Mouse (Mus musculus) cerebellum, adult 2 months (tissue): ENCODE results near the gene Tnfsf18. TPM values are rescaled to one million over a fixed set of nuclear protein-coding genes. Genes with fewer than 3 reads are reported as not detected.
A peak's percentile ranks its signal among the peaks of the same experiment; 100 is the strongest.

Experiments used
- DNase-seq, 2 experiments: peaks; one replicate each; pipeline ENCODE4 v3.0.0; 2021
- H3K27ac ChIP-seq: fragments of 200-500 bp; 2 replicates; pipeline ENCODE4 v1.5.1; 2012; ENCODE audit warnings: low read length, control low read depth, inconsistent platforms; ENCODE audit not compliant: insufficient read depth
- H3K27me3 ChIP-seq: fragments of 200-500 bp; 2 replicates; pipeline ENCODE4 v1.6.1; 2012; ENCODE audit warnings: inconsistent platforms, mild to moderate bottlenecking, low read length, moderate library complexity; ENCODE audit not compliant: control insufficient read depth, insufficient read depth
- H3K4me1 ChIP-seq: fragments of 200-500 bp; 2 replicates; pipeline ENCODE4 v1.6.1; 2011; ENCODE audit warnings: low read length; ENCODE audit not compliant: control insufficient read depth, insufficient read depth
- H3K4me3 ChIP-seq: fragments of 200-500 bp; replicated peaks from 2 replicates; pipeline ENCODE3; 2011; ENCODE audit warnings: mild to moderate bottlenecking, low read depth, low read length, control low read depth; ENCODE audit not compliant: insufficient read depth
- CTCF ChIP-seq: fragments of 200-500 bp; IDR thresholded peaks from 2 replicates; pipeline ENCODE4 v1.5.1; 2011; ENCODE audit warnings: low read depth, mild to moderate bottlenecking, control low read depth, low read length, moderate library complexity, borderline replicate concordance; ENCODE audit not compliant: insufficient read depth
- POLR2A ChIP-seq: fragments of 200-500 bp; IDR thresholded peaks from 2 replicates; pipeline ENCODE4 v1.6.1; 2011; ENCODE audit warnings: low read length, control low read depth, borderline replicate concordance; ENCODE audit not compliant: insufficient read depth
- WGBS: fragments of 180-500 bp; shearing (Covaris S2); methylation state at CpG from one replicate; pipeline ENCODE4 v1.1.7; 2018; 5-methylcytosine and 5-hydroxymethylcytosine counted together
- polyA plus RNA-seq: library from polyadenylated mRNA; depleted of rRNA; stranded (reverse); fragments of >200 nt; gene quantifications from 2 replicates; pipeline ENCODE4 v1.2.3, GENCODE M21; 2012

Tnfsf18 gene
- polyA plus RNA-seq, 1 experiment: not detected

DNA sequence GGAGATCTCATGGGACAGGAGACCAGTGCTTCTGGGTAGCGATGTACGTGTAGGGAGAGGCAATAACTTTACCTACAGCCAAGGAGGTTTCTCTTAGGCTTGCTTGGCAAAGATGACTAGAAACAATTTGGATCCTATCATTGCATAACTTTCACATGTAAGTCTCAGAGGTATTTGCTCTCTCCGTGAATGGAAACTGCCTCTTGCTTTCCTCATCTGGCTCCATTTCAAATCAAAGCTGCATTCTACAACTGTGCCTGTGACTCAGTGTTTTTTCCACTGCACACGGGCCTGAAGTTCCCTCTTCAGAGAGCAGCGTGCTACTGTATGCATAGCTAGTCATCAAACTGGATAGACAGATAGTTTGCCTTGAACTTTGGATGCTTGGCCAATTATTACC, 7.4 kb upstream of the Tnfsf18 start:
- no peak for DNase-seq

GRCm38 (mm10) chr1:161491766-161492165, 2.7 kb upstream of the Tnfsf18 start:
- Histone ChIP-seq H3K27me3 (no peaks in the 10 kb centered on the region), H3K27ac (no peak overlapping the region), H3K4me3 (no peak overlapping the region), H3K4me1 (peaks cover 12% of the 10 kb centered on the region; the same call in 1 of the 2 replicates)
- peak; percentile 27 to 71 for DNase-seq
- 19% methylated on average over 7 of the region's 7 CpGs for WGBS
- TF ChIP-seq POLR2A (no peak), CTCF (no peak)

More for the DNA sequence above, 7.4 kb upstream of the Tnfsf18 start:
- Histone ChIP-seq H3K4me1 (peaks cover 3% of the 10 kb centered on the region; the same call in 1 of the 2 replicates), H3K4me3 (no peak overlapping the region), H3K27me3 (no peaks in the 10 kb centered on the region), H3K27ac (no peak overlapping the region)
- WGBS: 66% methylated on average over 5 of the region's 5 CpGs
- no peak for TF ChIP-seq CTCF
- no peak for TF ChIP-seq POLR2A

GRCm38 (mm10) chr1:161496866-161497645, 2.6 kb downstream of the Tnfsf18 start:
- no peak for TF ChIP-seq CTCF
- TF ChIP-seq POLR2A: no peak
- Histone ChIP-seq H3K4me3 (no peak overlapping the region), H3K4me1 (peaks cover 9% of the 10 kb centered on the region; the same call in 1 of the 2 replicates), H3K27me3 (no peaks in the 10 kb centered on the region), H3K27ac (no peak overlapping the region)
- WGBS: 82% methylated on average over 7 of the region's 7 CpGs
- DNase-seq: no peak

DNA sequence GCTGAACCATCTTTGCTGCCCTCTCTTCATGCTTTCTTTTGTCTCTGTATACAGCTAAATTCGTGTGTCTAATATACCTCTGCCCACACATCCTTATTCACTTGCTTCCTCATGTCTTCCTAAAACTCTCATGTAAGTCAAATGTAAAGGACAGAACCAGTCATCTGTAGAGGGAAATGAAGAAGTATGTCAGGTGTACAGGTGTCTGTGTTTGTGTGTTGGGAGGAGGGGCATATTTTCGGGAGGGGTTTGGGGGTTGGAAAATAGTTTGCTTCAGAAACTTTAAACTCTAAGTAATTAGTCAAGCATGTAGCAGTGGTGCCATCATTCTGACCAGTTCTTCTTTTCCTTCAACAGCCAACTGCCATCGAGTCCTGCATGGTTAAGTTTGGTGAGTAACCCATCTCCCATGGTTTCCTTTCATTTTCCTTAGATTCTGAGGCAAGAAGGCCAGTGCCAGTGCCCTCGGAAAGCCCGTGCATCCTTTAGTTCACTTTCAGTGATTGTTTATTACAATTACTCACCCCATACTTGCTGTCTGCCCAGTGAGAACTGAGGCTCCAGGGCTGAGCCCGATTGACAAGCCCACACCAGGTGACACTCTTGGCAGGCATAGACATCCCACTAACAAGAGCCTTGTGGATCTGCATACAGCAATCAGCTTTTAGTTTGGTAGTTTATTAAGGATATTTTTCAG, 5.8 kb downstream of the Tnfsf18 start:
- Histone ChIP-seq H3K27ac (no peak overlapping the region), H3K4me1 (no peaks in the 10 kb centered on the region), H3K4me3 (no peak overlapping the region), H3K27me3 (no peaks in the 10 kb centered on the region)
- no peak for TF ChIP-seq CTCF
- no peak for TF ChIP-seq POLR2A
- no peak for DNase-seq
- WGBS: 72% methylated on average over 6 of the region's 6 CpGs

DNA sequence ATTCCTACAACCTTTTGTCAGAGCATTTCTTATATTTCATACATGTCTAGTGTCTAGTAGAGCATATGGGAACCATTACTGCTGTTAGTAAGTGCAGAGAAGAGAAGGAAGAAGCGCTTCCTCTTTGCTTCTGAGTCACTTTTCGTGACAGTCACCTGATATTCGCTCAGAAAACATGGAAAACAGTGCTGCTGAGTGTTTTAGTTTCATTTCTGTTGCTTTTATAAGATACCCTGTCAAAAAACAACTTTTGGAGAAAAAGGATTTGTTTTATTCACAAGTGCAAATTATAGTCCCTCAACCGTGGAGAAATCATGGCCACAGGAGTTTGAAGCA, 6.3 kb downstream of the Tnfsf18 start:
- Histone ChIP-seq H3K27me3 (no peaks in the 10 kb centered on the region), H3K27ac (no peak overlapping the region), H3K4me1 (no peaks in the 10 kb centered on the region), H3K4me3 (no peak overlapping the region)
- DNase-seq: no peak
- WGBS: 91% methylated on average over 4 of the region's 4 CpGs
- TF ChIP-seq POLR2A (no peak), CTCF (no peak)

- 82% methylated on average over 4 of the region's 4 CpGs for WGBS
- Histone ChIP-seq H3K4me1 (no peaks in the 10 kb centered on the region; the same call in 1 of the 2 replicates), H3K4me3 (no peak overlapping the region), H3K27me3 (no peaks in the 10 kb centered on the region), H3K27ac (no peak overlapping the region)
- no peak for DNase-seq
- TF ChIP-seq POLR2A (no peak), CTCF (no peak)
These were observed 11.9 kb downstream of the Tnfsf18 start for GRCm38 (mm10) chr1:161506317-161506716.

DNA sequence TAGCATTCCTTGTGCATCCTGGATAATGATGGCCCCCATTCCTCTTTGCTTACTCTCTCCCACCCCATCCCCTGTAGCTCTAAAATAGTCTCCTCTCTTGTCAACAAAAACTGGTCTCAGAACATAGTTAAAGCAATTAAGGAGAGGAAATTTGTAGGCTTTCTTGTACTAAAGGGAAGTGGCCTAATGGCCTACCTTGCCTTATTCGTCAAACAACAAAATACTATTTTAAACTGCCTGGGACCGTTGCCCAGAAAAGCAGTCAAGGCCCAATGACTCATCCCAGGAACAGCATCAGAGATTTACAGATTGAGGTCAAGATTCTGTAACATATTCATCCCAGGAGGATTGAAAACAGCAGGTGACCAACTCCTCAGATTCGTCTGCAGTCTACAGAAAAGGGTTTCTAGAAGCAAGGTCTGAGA, 13.2 kb downstream of the Tnfsf18 start:
- no peak overlapping the region for H3K4me3 ChIP-seq
- H3K27me3 ChIP-seq: no peaks in the 10 kb centered on the region
- peak; percentile 56 to 86 for DNase-seq
- no peak overlapping the region for H3K27ac ChIP-seq
- TF ChIP-seq POLR2A (no peak), CTCF (no peak)
- WGBS: 10% methylated on average over 3 of the region's 3 CpGs
- no peaks in the 10 kb centered on the region; the same call in 1 of the 2 replicates for H3K4me1 ChIP-seq
